Mouse (Mus musculus): ENCODE data around the gene Kctd2.

- TF ChIP-seq CTCF (IDR thresholded peaks at IDR 0.05; ENCODE audit: control insufficient read depth, insufficient read depth, insufficient replicate concordance, low read depth, low read length): no peak
- TF ChIP-seq POLR2A (IDR thresholded peaks at IDR 0.05; ENCODE audit: control insufficient read depth, low read depth, low read length): peak; percentile 49
These were observed 55.3 kb downstream of the Kctd2 start, which contains the start of gene Armc7 for GRCm38 (mm10) chr11:115475025-115475757.
